Mouse (Mus musculus) gastrocnemius, postnatal 10 days (tissue): ENCODE measurements around the gene Rnf133. TPM values are rescaled to one million over a fixed set of nuclear protein-coding genes. Genes with fewer than 3 reads are reported as not detected.
A peak's percentile ranks its signal among the peaks of the same experiment; 100 is the strongest.

Experiments
- DNase-seq: peaks from one replicate; pipeline ENCODE4 v3.0.0; 2021; ENCODE audit warnings: mixed read lengths
- long read RNA-seq, 2 experiments: library from polyadenylated mRNA; stranded (forward); transcript quantifications; one replicate each; pipeline ENCODE4 v2.0.0; 2021
- total RNA-seq, 2 experiments: library from RNA; stranded (reverse); gene quantifications; 2 replicates each; pipeline ENCODE4 v1.2.3; 2021

Gene Rnf133
- under 1 TPM in 1 of 2 experiments, not detected in 1; 0.20 TPM for total RNA-seq
- long read RNA-seq, experiment 1 = 0 reads
- long read RNA-seq, experiment 2 = 0 reads

GRCm38 (mm10) chr6:23650205-23650604, at the start of gene Rnf133:
Rnf133 (minus strand) TSS chr6:23650305.
- no peak for DNase-seq

DNA sequence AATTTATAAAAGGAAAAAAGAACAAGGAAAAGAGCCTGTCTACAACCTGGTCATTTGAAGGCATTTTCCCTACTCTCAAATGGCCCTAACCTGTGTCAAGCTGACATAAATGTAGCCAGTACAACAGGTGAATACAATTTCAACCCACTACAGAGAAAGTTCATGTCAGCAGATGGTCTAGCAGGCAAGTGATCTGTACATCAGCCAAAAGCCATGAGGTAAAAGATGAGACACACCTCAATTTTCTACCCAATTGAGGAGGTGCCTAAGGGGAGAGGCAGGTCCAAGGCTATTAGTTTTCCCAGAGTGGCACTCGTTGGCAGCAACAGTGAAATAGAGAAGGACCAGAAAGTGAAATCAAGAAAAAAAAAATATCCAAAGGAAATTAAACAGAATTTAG, 28.1 kb upstream of the Rnf133 start:
- DNase-seq = no peak

- no peak for DNase-seq
These were observed 4.9 kb upstream of the Rnf133 start, which contains the start of gene Rnf148 for GRCm38 (mm10) chr6:23655036-23655435. Rnf148 (minus strand) TSS chr6:23655136.

DNA sequence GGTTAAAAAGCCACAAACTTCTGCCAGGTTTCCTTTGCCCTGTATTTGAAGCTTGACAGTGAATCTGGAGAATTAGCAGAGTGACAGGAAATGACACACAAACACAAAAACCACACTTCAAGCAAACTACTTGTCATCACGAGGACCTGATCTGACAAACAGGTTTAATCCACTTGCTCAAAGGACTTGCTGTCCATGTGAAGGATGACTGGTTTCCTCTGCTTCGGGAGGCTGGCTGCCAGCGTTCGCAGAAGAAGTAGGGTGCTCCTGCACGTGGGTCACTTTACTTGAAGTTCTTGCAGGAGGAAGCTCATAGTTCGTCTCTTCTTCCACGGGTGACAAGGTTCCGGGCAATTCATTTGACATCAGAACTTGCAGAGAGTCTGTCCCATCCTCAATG, 1.4 kb downstream of the Rnf133 start:
- DNase-seq = no peak

DNA sequence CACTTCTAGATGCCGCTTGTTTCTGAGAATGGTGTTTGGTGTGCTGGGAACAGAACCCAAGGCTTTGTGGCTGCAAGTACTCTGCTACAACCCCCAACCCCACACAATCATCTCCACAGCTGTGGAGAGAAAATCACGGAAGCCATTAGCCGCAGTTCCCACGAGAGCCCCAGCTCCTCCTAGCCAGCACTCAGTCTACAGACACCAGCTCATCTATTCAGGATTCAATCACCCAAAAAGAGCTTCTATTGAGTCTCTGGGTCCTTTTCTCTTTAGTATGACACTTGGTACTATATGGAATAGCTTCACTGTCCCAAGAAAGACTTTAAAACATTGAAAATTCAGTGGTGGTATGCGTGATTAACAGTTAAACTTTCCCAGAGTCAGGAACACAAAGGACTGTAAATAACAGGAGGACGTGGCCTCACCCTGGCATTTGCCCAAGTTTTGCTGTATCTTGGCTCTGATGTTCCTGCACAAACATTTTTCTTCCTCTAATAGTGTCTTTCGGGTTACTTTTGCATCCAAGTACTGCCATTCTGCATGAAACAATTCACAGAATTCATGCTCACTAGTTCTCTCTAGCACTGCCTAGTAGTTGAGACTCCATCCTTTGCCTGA, 2.4 kb downstream of the Rnf133 start:
- peak; percentile 16 for DNase-seq

- no peak for DNase-seq
These were observed 13.0 kb downstream of the Rnf133 start for GRCm38 (mm10) chr6:23637081-23637480.

DNA sequence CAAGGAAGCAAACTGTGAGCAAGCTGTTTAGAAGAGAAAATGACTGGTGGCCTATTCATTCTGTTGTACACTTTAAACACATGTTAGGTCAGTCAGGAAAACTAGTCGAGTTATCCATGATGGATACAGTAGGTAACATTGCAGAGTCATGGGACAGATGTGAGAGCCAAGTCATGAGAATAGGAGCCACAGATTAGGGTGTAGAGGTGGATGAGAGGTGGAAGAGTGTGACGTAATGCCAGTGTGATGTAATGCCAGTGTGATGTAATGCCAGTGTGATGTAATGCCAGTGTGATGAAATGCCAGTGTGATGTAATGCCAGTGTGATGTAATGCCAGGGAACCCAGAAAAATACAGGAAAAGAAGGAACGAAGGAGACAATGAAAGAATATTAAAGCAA, 14.9 kb downstream of the Rnf133 start:
- DNase-seq = no peak

GRCm38 (mm10) chr6:23634016-23634415, 16.1 kb downstream of the Rnf133 start:
- DNase-seq = no peak

GRCm38 (mm10) chr6:23630465-23630864, 19.6 kb downstream of the Rnf133 start:
- no peak for DNase-seq

Other genes with a start within 250 kb of the Rnf133 start
- not detected for gene Rnf148, start 4.8 kb upstream of the Rnf133 start, total RNA-seq
- 1 to 10 TPM in 1 of 2 experiments, under 1 TPM in 1; 0.93 to 1.3 TPM for gene Cadps2, start 189.1 kb upstream of the Rnf133 start, total RNA-seq